Mouse (Mus musculus): ENCODE measurements around the gene Tra2b. TPM values are rescaled to one million over a fixed set of nuclear protein-coding genes. Genes with fewer than 3 reads are reported as not detected.

Tra2b gene
- total RNA-seq, 1 experiment: 249 TPM

DNA sequence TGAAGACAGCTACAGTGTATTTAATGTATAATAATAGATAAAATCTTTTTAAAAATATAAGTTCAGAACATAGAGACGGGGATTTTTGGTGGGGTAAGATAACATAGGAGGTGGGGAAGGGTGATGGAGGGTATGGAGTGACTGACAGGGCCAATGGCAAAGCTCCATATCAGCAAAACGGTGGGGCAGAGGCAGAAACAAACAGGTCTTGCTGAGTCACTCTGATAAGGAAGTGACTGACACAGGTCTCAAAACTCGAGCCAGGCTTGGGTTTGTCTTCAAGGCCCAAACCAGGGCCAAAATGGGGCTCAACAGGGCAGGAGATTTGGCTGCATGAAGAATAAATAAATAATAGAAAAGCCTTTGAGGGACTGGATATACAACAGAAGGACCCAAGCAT is 63.9 kb downstream of the Tra2b start:
- Histone ChIP-seq H3K9ac (ENCODE audit: insufficient read depth, low read depth, low read length, poor library complexity, severe bottlenecking) (peak overlapping the region; percentile 49; the same call in 1 of the 2 replicates), H3K9me3 (ENCODE audit: control insufficient read depth, insufficient read depth, low read depth, low read length) (no peaks in the 10 kb centered on the region), H3K4me1 (ENCODE audit: control insufficient read depth in 2 of 2, insufficient read depth in 2 of 2, low read length in 2 of 2, poor library complexity in 1 of 2) (peaks cover 0 to 7% of the 10 kb centered on the region in 2 experiments; a peak in 2 of 4 replicates), H3K4me3 (ENCODE audit: insufficient read depth in 1 of 2, low read depth in 1 of 2, low read length in 2 of 2, poor library complexity in 1 of 2, severe bottlenecking in 1 of 2) (no peak overlapping the region), H3K27ac (ENCODE audit: insufficient read depth, low read depth, low read length, poor library complexity, severe bottlenecking) (peak overlapping the region; percentile 41; the same call in 1 of the 2 replicates), H3K36me3 (ENCODE audit: control insufficient read depth, insufficient read depth, low read length, poor library complexity, severe bottlenecking) (no peaks in the 10 kb centered on the region)
- DNase-seq (ENCODE audit: low read depth, low spot score): no peak
- TF ChIP-seq CHD2 (IDR thresholded peaks at IDR 0.05; ENCODE audit: low read depth, low read length) (no peak), MAFK (IDR thresholded peaks at IDR 0.05; ENCODE audit: insufficient read depth, low read depth, low read length) (peak; percentile 92), HCFC1 (IDR thresholded peaks at IDR 0.05; ENCODE audit: borderline replicate concordance, insufficient read depth, low read length) (no peak), ZC3H11A (IDR thresholded peaks at IDR 0.05; ENCODE audit: borderline replicate concordance, low read depth, low read length) (peak; percentile 36; the same call in 1 of the 2 replicates), ZNF384 (IDR thresholded peaks at IDR 0.05; ENCODE audit: low read depth, low read length) (no peak)
- in situ Hi-C loops (cut with MboI; ENCODE audit: low sequenced_read_pairs in 2 of 2, unreplicated experiment in 2 of 2): no loop called here

DNA sequence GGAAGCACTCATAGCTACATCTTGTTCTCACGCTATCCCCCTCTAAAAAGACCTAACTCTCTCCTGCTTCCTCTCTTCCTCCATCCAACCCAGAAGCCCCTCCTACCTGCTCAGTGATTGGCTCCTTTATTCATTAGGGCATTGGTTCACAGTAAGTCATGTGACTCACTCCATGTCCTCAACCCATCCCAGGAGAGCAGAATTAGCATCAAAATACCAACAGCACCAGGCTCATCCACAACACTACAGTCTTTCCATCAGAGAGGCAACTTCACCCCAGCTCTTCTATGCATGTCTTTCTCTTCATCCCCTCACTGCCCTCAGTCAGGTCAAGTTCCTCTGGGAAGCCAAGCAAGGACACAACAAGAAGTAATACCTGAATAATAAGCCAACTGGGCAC is 65.3 kb downstream of the Tra2b start:
- in situ Hi-C loops (cut with MboI; ENCODE audit: low sequenced_read_pairs in 2 of 2, unreplicated experiment in 2 of 2): no loop called here
- 0 out of 2 replicates have a peak overlapping the region, but pooled peaks have one; percentile 9 for H3K9ac ChIP-seq (ENCODE audit: insufficient read depth, low read depth, low read length, poor library complexity, severe bottlenecking)
- no peaks in the 10 kb centered on the region for H3K36me3 ChIP-seq (ENCODE audit: control insufficient read depth, insufficient read depth, low read length, poor library complexity, severe bottlenecking)
- no peaks in the 10 kb centered on the region for H3K9me3 ChIP-seq (ENCODE audit: control insufficient read depth, insufficient read depth, low read depth, low read length)
- DNase-seq (ENCODE audit: low read depth, low spot score): peak; percentile 78
- H3K4me3 ChIP-seq (ENCODE audit: insufficient read depth in 1 of 2, low read depth in 1 of 2, low read length in 2 of 2, poor library complexity in 1 of 2, severe bottlenecking in 1 of 2): peak overlapping the region; percentile 20 to 53; a peak in 3 of 4 replicates
- H3K27ac ChIP-seq (ENCODE audit: insufficient read depth, low read depth, low read length, poor library complexity, severe bottlenecking): peak overlapping the region; percentile 61; the same call in 1 of the 2 replicates
- H3K4me1 ChIP-seq (ENCODE audit: control insufficient read depth in 2 of 2, insufficient read depth in 2 of 2, low read length in 2 of 2, poor library complexity in 1 of 2): peaks cover 0 to 7% of the 10 kb centered on the region in 2 experiments; a peak in 2 of 4 replicates
- no peak for TF ChIP-seq CHD2 (IDR thresholded peaks at IDR 0.05; ENCODE audit: low read depth, low read length)
- no peak for TF ChIP-seq HCFC1 (IDR thresholded peaks at IDR 0.05; ENCODE audit: borderline replicate concordance, insufficient read depth, low read length)
- TF ChIP-seq ZNF384 (IDR thresholded peaks at IDR 0.05; ENCODE audit: low read depth, low read length): no peak

Other genes with a start within 250 kb of the Tra2b start
- 24.3 and 25.6 TPM in 2 replicates for gene Igf2bp2, start 102.7 kb downstream of the Tra2b start, total RNA-seq (2012; rRNA removed)
- 136 and 147 TPM in 2 replicates for gene Etv5, start 173.7 kb upstream of the Tra2b start, total RNA-seq (2012; rRNA removed)